Mouse (Mus musculus): Measurements from ENCODE around the gene Tnfaip8l1. TPM values are rescaled to one million over a fixed set of nuclear protein-coding genes. Genes with fewer than 3 reads are reported as not detected.

Tnfaip8l1 gene
- total and polyA plus RNA-seq, 3 experiments, result 1.1 to 3.2 (median 2.0) TPM

DNA sequence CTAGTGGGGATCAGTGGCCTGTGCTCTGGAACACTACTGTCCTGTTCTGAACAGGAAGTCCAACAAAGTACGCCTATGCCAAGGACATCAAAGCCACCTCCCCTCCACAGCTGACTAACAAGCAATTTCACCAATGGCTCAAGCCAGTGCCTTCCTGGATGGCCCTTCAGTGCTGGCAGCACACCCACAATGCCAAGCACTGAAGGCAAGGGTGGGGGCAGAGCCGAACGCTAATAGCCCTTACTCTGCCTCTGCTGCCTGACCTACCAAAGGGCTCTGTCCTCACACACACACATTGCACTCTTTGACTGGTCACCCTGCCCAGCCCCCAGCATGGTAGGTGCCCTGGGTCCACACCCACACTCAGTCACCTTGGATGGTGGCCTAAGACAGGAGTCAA is 46.5 kb downstream of the Tnfaip8l1 start:
- peaks cover 97% of the 10 kb centered on the region for H3K36me3 ChIP-seq (replicated peaks)
- H3K9me3 ChIP-seq (replicated peaks), result no peaks in the 10 kb centered on the region
- ATAC-seq (ENCODE audit: extremely low read depth, insufficient number of reproducible peaks, low FRiP score, poor library complexity, severe bottlenecking) (no peak), DNase-seq (ENCODE audit: low spot score) (no peak)
- TF ChIP-seq GATA2 (IDR thresholded peaks at IDR 0.05; ENCODE audit: borderline replicate concordance, low read depth, low read length) (no peak), GATA1 (IDR thresholded peaks at IDR 0.05; ENCODE audit: borderline replicate concordance, low read length) (no peak)
- peaks cover 2% of the 10 kb centered on the region; the same call in 1 of the 2 replicates for H3K4me1 ChIP-seq (ENCODE audit: insufficient read depth, low read depth, low read length)
- H3K4me3 ChIP-seq (ENCODE audit: low read depth, low read length), result no peak overlapping the region
- no peaks in the 10 kb centered on the region for H3K27me3 ChIP-seq (ENCODE audit: insufficient read depth, low read length)

DNA sequence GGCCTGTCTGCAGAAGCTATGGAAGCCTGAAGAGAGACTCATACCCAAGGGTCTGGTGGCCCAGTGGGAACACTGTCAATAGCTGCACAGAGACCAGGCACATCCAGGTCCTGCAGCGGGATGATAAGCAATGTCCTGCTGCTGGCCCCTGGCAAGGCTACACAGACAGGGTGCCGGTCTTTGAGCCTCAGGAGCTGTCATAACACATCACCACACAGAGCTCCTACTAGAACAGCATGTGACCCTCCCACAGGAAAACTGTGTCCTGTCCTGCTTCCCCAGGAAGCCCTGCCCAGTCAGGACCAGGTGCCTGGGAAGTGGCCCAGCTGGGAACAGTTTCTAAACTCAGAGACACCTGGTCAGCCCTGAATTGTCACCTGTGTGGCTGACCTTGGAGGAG is 48.8 kb downstream of the Tnfaip8l1 start:
- H3K36me3 ChIP-seq (replicated peaks), result peaks cover 94% of the 10 kb centered on the region
- H3K9me3 ChIP-seq (replicated peaks), result no peaks in the 10 kb centered on the region
- ATAC-seq (ENCODE audit: extremely low read depth, insufficient number of reproducible peaks, low FRiP score, poor library complexity, severe bottlenecking) (no peak), DNase-seq (ENCODE audit: low spot score) (no peak)
- H3K27me3 ChIP-seq (ENCODE audit: insufficient read depth, low read length), result no peaks in the 10 kb centered on the region
- H3K4me3 ChIP-seq (ENCODE audit: low read depth, low read length), result no peak overlapping the region
- H3K4me1 ChIP-seq (ENCODE audit: insufficient read depth, low read depth, low read length), result peaks cover 3% of the 10 kb centered on the region; the same call in 1 of the 2 replicates
- TF ChIP-seq CTCF (IDR thresholded peaks at IDR 0.05; ENCODE audit: low read depth, low read length) (no peak), POLR2AphosphoS5 (IDR thresholded peaks at IDR 0.05; ENCODE audit: insufficient replicate concordance, low read depth, low read length) (no peak), GATA1 (IDR thresholded peaks at IDR 0.05; ENCODE audit: borderline replicate concordance, low read length) (no peak), GATA2 (IDR thresholded peaks at IDR 0.05; ENCODE audit: borderline replicate concordance, low read depth, low read length) (no peak), TAL1 (conservative IDR thresholded peaks at IDR 0.05; ENCODE audit: low read depth, low read length) (no peak)

DNA sequence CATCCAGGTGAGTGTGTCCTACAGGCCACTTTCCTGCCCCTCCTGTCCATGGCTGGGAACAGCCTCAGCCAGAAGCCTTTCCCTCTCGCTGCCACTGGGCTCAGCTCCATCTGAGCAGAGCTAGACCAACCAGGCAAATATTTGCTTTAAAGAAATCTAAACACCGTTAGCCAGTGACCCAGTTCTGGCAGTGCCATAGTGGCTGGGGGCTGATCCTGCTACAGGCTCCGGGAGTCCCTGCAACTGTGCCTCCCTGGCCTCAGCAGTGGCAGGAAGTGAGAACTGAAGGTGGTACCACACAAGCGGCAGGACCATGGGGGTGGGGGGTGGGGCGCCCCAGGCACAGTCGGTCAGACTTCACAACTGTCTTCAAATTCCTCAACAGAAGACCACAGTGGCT is 50.4 kb downstream of the Tnfaip8l1 start:
- peaks cover 94% of the 10 kb centered on the region for H3K36me3 ChIP-seq (replicated peaks)
- TF ChIP-seq TAL1 (conservative IDR thresholded peaks at IDR 0.05; ENCODE audit: low read depth, low read length) (no peak), POLR2AphosphoS5 (IDR thresholded peaks at IDR 0.05; ENCODE audit: insufficient replicate concordance, low read depth, low read length) (no peak), GATA1 (IDR thresholded peaks at IDR 0.05; ENCODE audit: borderline replicate concordance, low read length) (no peak), CTCF (IDR thresholded peaks at IDR 0.05; ENCODE audit: low read depth, low read length) (no peak), GATA2 (IDR thresholded peaks at IDR 0.05; ENCODE audit: borderline replicate concordance, low read depth, low read length) (no peak)
- no peak for ATAC-seq (ENCODE audit: extremely low read depth, insufficient number of reproducible peaks, low FRiP score, poor library complexity, severe bottlenecking)

DNA sequence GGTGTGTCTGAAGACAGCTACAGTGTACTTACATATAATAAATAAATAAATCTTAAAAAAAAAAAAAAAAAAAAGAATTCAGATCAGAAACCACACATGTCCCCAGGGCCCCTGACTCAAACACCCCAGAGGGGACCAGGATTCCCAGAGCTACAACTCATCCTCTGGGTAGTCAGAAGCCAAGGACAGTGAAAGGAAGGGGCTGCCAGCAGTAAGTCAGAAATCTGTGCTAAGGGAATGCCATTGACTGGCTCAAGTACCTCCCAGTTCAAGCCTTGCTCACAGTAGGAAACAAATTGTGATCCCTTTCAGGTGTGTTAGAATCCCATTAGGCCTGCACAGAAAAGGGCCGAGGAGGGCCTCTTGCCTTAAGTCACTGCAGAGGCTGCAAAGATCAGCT is 52.0 kb downstream of the Tnfaip8l1 start:
- Histone ChIP-seq H3K27me3 (ENCODE audit: insufficient read depth, low read length) (no peaks in the 10 kb centered on the region), H3K36me3 (replicated peaks) (peaks cover 80% of the 10 kb centered on the region), H3K9me3 (replicated peaks) (no peaks in the 10 kb centered on the region), H3K4me3 (ENCODE audit: low read depth, low read length) (no peak overlapping the region), H3K4me1 (ENCODE audit: insufficient read depth, low read depth, low read length) (peaks cover 29% of the 10 kb centered on the region)
- DNase-seq (ENCODE audit: low spot score), result no peak
- ATAC-seq (ENCODE audit: extremely low read depth, insufficient number of reproducible peaks, low FRiP score, poor library complexity, severe bottlenecking), result no peak
- no peak for TF ChIP-seq GATA2 (IDR thresholded peaks at IDR 0.05; ENCODE audit: borderline replicate concordance, low read depth, low read length)
- TF ChIP-seq POLR2AphosphoS5 (IDR thresholded peaks at IDR 0.05; ENCODE audit: insufficient replicate concordance, low read depth, low read length), result no peak
- no peak for TF ChIP-seq GATA1 (IDR thresholded peaks at IDR 0.05; ENCODE audit: borderline replicate concordance, low read length)
- TF ChIP-seq CTCF (IDR thresholded peaks at IDR 0.05; ENCODE audit: low read depth, low read length), result no peak
- no peak for TF ChIP-seq TAL1 (conservative IDR thresholded peaks at IDR 0.05; ENCODE audit: low read depth, low read length)

More for the DNA sequence above, 50.4 kb downstream of the Tnfaip8l1 start:
- peaks cover 17% of the 10 kb centered on the region for H3K4me1 ChIP-seq (ENCODE audit: insufficient read depth, low read depth, low read length)
- no peak for DNase-seq (ENCODE audit: low spot score)
- no peaks in the 10 kb centered on the region for H3K9me3 ChIP-seq (replicated peaks)
- no peak overlapping the region for H3K4me3 ChIP-seq (ENCODE audit: low read depth, low read length)
- H3K27me3 ChIP-seq (ENCODE audit: insufficient read depth, low read length), result no peaks in the 10 kb centered on the region

DNA sequence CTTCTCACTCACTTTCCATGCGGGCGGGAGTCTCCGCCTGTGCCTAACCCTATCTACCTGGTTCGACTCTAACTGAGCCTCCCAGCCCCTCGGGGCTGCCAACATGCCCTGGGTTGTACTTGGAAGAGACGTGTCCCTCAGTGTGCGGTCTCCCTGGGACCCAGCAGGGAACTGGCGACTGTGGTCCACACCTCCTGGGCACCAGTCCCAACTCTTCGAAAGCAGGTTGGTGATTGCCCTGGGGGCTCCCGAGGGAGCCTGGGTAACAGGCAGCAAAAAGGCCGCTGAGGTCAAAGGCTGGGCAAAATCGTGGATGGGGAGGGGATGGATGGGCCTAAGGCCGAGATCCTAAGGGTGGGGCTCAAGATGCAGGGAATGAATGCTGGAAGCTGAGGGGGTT is 55.4 kb downstream of the Tnfaip8l1 start:
- Histone ChIP-seq H3K4me1 (ENCODE audit: insufficient read depth, low read depth, low read length) (peaks cover 37% of the 10 kb centered on the region), H3K4me3 (ENCODE audit: low read depth, low read length) (peak overlapping the region; percentile 91), H3K9me3 (replicated peaks) (no peaks in the 10 kb centered on the region), H3K27me3 (ENCODE audit: insufficient read depth, low read length) (peaks cover 2% of the 10 kb centered on the region), H3K36me3 (replicated peaks) (peaks cover 46% of the 10 kb centered on the region)
- no peak for ATAC-seq (ENCODE audit: extremely low read depth, insufficient number of reproducible peaks, low FRiP score, poor library complexity, severe bottlenecking)
- no peak for DNase-seq (ENCODE audit: low spot score)
- TF ChIP-seq TAL1 (conservative IDR thresholded peaks at IDR 0.05; ENCODE audit: low read depth, low read length) (no peak), CTCF (IDR thresholded peaks at IDR 0.05; ENCODE audit: low read depth, low read length) (no peak), POLR2AphosphoS5 (IDR thresholded peaks at IDR 0.05; ENCODE audit: insufficient replicate concordance, low read depth, low read length) (no peak)

DNA sequence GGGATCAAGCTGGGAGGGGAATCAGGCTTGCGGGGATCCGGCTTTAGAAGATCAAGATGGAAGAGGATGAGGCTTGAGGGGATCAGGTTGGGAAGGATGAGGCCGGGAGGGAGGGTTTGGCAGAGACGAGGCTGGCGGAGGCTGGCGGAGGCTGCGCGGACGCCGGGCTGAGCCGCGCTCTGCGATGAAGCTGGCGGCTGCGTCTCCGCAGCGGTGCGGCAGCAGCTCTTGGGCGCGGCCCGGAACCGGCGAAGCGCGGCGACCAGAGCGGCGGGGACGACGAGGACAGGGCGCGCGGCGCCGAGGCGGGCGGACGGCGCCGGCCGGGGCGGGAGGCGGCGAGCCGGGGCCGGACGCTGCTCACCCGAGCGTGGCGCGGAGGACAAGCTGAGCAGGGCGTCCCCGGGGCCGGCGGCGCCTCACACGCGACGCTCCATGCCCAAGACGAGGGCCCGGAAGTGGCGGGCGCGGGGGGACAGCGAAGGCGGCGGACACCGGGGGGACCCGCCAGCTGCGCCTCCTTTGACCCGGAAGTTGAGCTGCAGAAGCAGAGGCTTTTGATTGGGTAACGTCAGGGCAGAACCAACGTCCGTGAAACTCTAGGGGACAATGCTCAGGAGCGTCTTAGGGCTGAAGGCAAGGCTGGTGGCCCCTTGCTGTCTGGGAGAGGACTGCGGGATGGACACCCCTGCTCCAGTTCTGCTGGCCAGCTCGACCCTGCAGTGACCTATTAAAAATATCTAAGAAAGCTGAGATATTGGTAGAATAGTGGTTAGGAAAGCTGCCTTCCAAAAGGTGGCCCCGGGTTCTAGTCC is 56.3 kb downstream of the Tnfaip8l1 start, which contains the start of gene Dpp9:
TSS of gene Dpp9 (minus strand) at position 529 of the 815 bp plus-strand sequence.
- peaks cover 35% of the 10 kb centered on the region for H3K4me1 ChIP-seq (ENCODE audit: insufficient read depth, low read depth, low read length)
- peak; percentile 100 for ATAC-seq (ENCODE audit: extremely low read depth, insufficient number of reproducible peaks, low FRiP score, poor library complexity, severe bottlenecking)
- H3K4me3 ChIP-seq (ENCODE audit: low read depth, low read length), result peak within 1 kb of the TSS; percentile 91
- DNase-seq (ENCODE audit: low spot score), result peak; percentile 99
- TF ChIP-seq CTCF (IDR thresholded peaks at IDR 0.05; ENCODE audit: low read depth, low read length) (no peak), GATA2 (IDR thresholded peaks at IDR 0.05; ENCODE audit: borderline replicate concordance, low read depth, low read length) (no peak), POLR2AphosphoS5 (IDR thresholded peaks at IDR 0.05; ENCODE audit: insufficient replicate concordance, low read depth, low read length) (no peak), GATA1 (IDR thresholded peaks at IDR 0.05; ENCODE audit: borderline replicate concordance, low read length) (no peak), TAL1 (conservative IDR thresholded peaks at IDR 0.05; ENCODE audit: low read depth, low read length) (no peak)
- H3K36me3 ChIP-seq (replicated peaks), result peaks cover 39% of the 10 kb centered on the region
- H3K27me3 ChIP-seq (ENCODE audit: insufficient read depth, low read length), result peaks cover 4% of the 10 kb centered on the region
- H3K9me3 ChIP-seq (replicated peaks), result no peaks in the 10 kb centered on the region

Measured in G1E (cell line).